Mouse (Mus musculus): ENCODE data around the gene Tbc1d12. TPM values are rescaled to one million over a fixed set of nuclear protein-coding genes. Genes with fewer than 3 reads are reported as not detected.
"Not testable (repeated sequence)": the region's sequence is repeated elsewhere in the genome, so short reads cannot be mapped to it uniquely, and the experiment has no call there.

The Tbc1d12 gene
- polyA plus RNA-seq, 1 experiment: 0.46 TPM

DNA sequence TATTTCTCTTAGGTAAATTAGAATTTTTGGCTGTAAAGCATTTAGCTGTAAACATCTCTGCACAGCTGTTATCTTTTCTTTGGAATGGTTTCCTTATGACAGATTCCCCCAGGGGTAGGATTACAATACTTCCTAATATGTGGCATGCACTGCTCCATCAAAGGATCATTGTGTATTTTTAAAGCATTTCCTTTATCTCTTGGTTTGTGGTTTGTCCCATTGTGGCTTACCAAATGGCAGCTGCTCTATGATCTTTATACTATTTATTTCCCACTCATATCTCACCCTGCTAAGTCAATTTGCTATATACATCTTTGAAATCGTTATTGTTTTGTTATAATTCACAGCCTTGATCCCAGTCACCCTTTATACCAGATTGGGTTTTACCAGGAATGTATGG is 3.2 kb upstream of the Tbc1d12 start:
- Histone ChIP-seq H3K4me3 (replicated peaks) (no peak overlapping the region), H3K9me3 (no peaks in the 10 kb centered on the region), H3K27me3 (replicated peaks) (peaks cover 27% of the 10 kb centered on the region), H3K36me3 (replicated peaks; ENCODE audit: low read length) (no peaks in the 10 kb centered on the region), H3K4me1 (peaks cover 19% of the 10 kb centered on the region)
- TF ChIP-seq GATA1 (IDR thresholded peaks at IDR 0.05; ENCODE audit: borderline replicate concordance, low read length) (no peak), FLI1 (IDR thresholded peaks at IDR 0.05; ENCODE audit: low read length) (no peak)

DNA sequence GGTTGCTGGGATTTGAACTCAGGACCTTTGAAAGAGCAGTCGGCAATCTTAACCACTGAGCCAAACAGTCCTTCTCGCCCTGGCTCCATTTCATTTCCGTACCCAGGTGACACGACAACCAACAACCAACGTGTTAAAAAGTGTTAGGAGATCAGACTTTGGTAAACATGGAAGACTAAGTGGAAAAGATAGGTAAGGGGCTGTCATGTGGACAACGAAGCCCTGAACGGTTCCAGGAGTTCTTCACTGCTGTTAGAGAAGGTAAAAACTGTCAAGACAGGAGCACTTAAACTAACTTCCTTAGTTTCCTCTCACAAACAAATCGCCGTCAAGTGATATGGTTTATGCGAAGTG is 318 bp upstream of the Tbc1d12 start:
- TF ChIP-seq FLI1 (IDR thresholded peaks at IDR 0.05; ENCODE audit: low read length) (no peak), GATA1 (IDR thresholded peaks at IDR 0.05; ENCODE audit: borderline replicate concordance, low read length) (no peak)
- peaks cover 20% of the 10 kb centered on the region for H3K4me1 ChIP-seq
- no peaks in the 10 kb centered on the region for H3K36me3 ChIP-seq (replicated peaks; ENCODE audit: low read length)
- peak overlapping the region; percentile 96 for H3K4me3 ChIP-seq (replicated peaks)
- H3K27me3 ChIP-seq (replicated peaks): peaks cover 30% of the 10 kb centered on the region
- no peaks in the 10 kb centered on the region for H3K9me3 ChIP-seq

DNA sequence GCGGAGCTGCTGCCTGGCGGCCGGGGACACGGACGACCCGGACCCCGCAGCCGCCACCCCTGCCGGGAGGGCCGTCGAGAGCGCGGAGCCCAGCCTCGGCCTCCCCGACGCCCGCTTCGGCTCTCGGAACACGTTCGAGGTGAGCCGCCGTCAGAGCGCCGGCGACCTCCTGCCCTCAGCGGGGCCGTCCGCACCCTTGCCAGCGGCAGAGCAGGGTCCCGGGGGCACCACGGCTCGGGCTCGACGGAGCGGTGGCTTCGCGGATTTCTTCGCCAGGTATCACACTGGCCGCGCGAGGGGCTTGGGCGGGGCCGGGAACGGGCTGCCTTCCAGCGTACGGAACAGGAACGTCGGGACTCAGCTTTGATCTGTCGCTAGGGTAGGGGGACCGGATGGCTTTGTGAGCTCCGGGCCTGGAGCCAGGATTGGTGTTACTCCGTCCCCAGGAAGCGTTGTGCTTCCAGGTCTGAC is 827 bp downstream of the Tbc1d12 start:
- TF ChIP-seq FLI1 (IDR thresholded peaks at IDR 0.05; ENCODE audit: low read length): no peak
- no peak for TF ChIP-seq GATA1 (IDR thresholded peaks at IDR 0.05; ENCODE audit: borderline replicate concordance, low read length)
- Histone ChIP-seq H3K36me3 (replicated peaks; ENCODE audit: low read length) (no peaks in the 10 kb centered on the region), H3K27me3 (replicated peaks) (peaks cover 31% of the 10 kb centered on the region), H3K4me3 (replicated peaks) (peak overlapping the region; percentile 96), H3K9me3 (peaks cover 4% of the 10 kb centered on the region; the same call in 1 of the 2 replicates), H3K4me1 (peaks cover 20% of the 10 kb centered on the region)

DNA sequence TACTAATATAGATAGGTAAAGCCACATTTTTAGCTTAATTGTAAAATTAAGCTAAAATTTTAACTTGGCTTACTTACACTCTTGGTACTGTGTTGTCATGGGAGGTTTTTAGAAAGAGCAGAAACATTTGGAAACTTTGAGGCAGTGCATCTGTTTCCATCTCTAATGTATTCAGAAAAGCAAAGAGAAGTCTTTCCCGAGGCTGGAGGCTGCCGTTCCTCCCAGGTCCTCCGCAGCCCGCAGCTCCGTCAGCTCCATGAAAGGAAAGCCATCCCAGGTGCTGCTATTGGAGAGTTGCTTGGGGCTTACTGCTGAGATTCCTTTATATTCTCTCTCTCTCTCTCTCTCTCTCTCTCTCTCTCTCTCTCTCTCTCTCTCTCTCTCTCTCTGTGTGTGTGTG is 8.4 kb downstream of the Tbc1d12 start:
- Histone ChIP-seq H3K4me1 (no peaks in the 10 kb centered on the region), H3K4me3 (replicated peaks) (no peak overlapping the region), H3K9me3 (peaks cover 4% of the 10 kb centered on the region; the same call in 1 of the 2 replicates), H3K36me3 (replicated peaks; ENCODE audit: low read length) (no peaks in the 10 kb centered on the region), H3K27me3 (replicated peaks) (peaks cover 4% of the 10 kb centered on the region)
- no peak for TF ChIP-seq GATA1 (IDR thresholded peaks at IDR 0.05; ENCODE audit: borderline replicate concordance, low read length)
- TF ChIP-seq FLI1 (IDR thresholded peaks at IDR 0.05; ENCODE audit: low read length): no peak

GRCm38 (mm10) chr19:38846373-38846772 is 10.0 kb downstream of the Tbc1d12 start:
- no peak for TF ChIP-seq FLI1 (IDR thresholded peaks at IDR 0.05; ENCODE audit: low read length)
- TF ChIP-seq GATA1 (IDR thresholded peaks at IDR 0.05; ENCODE audit: borderline replicate concordance, low read length): no peak
- Histone ChIP-seq H3K4me3 (replicated peaks) (no peak overlapping the region), H3K9me3 (peaks cover 4% of the 10 kb centered on the region; the same call in 1 of the 2 replicates), H3K4me1 (no peaks in the 10 kb centered on the region), H3K27me3 (replicated peaks) (peaks cover 4% of the 10 kb centered on the region), H3K36me3 (replicated peaks; ENCODE audit: low read length) (no peaks in the 10 kb centered on the region)

- TF ChIP-seq GATA1 (IDR thresholded peaks at IDR 0.05; ENCODE audit: borderline replicate concordance, low read length) (no peak), FLI1 (IDR thresholded peaks at IDR 0.05; ENCODE audit: low read length) (no peak)
- Histone ChIP-seq H3K9me3 (peaks cover 3% of the 10 kb centered on the region; the same call in 1 of the 2 replicates), H3K4me3 (replicated peaks) (no peak overlapping the region), H3K4me1 (peaks cover 9% of the 10 kb centered on the region; the same call in 1 of the 2 replicates), H3K36me3 (replicated peaks; ENCODE audit: low read length) (no peaks in the 10 kb centered on the region), H3K27me3 (replicated peaks) (no peaks in the 10 kb centered on the region)
These were observed 21.8 kb downstream of the Tbc1d12 start for GRCm38 (mm10) chr19:38858224-38858623.

DNA sequence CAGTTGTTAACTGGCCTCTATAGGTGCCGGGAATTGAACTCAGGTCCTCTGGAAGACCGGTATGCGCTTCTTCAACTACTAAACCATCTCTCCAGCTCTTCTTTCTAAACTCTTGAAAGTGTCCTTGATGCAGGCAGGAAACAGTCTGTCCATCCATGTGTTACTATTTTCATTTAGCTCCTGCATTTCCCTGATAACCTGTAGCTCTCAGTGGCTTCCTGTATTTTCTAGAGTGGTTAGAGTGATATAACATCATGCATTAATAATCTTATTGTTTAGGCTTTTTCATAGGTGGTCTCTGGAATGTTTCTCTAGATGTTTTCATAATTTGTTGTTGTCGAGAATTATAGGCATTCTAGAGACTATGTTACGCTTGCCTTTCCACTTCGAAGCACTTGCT is 26.1 kb downstream of the Tbc1d12 start:
- Histone ChIP-seq H3K27me3 (replicated peaks) (no peaks in the 10 kb centered on the region), H3K36me3 (replicated peaks; ENCODE audit: low read length) (no peaks in the 10 kb centered on the region), H3K9me3 (peaks cover 3% of the 10 kb centered on the region; the same call in 1 of the 2 replicates), H3K4me3 (replicated peaks) (no peak overlapping the region), H3K4me1 (peaks cover 9% of the 10 kb centered on the region; the same call in 1 of the 2 replicates)
- no peak for TF ChIP-seq GATA1 (IDR thresholded peaks at IDR 0.05; ENCODE audit: borderline replicate concordance, low read length)
- no peak for TF ChIP-seq FLI1 (IDR thresholded peaks at IDR 0.05; ENCODE audit: low read length)

DNA sequence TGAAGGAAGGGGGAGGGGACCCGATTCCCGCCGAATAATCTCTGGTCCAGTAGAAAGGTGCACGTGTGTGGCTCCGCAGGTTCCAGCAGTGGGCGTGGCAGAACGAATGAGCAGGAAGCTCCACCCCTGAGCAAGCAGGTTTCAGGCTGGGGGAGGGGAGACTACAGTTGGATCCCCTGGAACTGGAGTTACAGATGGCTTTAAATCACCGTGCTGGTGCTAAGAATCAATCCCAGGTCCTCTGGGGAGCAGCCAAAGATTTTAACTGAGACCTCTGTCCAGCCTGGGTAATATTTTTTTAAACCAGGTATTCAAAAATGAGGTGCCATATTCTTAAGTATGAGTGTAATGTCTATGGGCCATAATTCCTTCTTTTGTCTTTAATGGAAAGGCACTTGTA is 38.4 kb downstream of the Tbc1d12 start:
- H3K4me1 ChIP-seq; H3K27me3 ChIP-seq (replicated peaks); H3K9me3 ChIP-seq; H3K36me3 ChIP-seq (replicated peaks; ENCODE audit: low read length); H3K4me3 ChIP-seq (replicated peaks): not testable (repeated sequence)

DNA sequence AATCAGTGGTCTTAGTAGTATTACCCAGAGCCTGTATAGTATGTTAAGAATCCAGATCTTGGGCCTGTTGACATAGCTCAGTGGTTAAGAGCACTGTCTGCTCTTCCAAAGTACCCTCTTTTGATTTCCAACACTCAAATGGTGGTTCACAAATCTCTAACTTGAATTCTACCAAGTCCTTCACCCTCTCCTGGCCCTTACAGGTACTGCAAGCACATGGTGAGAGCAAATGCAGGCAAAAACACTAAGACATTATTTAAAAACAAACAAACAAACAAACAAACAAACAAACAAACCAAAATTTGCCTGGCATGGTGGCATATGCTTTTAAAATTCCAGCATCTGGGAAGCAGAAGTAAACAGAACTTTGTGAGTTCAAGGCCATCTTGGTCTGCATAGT is 43.9 kb downstream of the Tbc1d12 start:
- no peaks in the 10 kb centered on the region for H3K9me3 ChIP-seq
- no peaks in the 10 kb centered on the region for H3K27me3 ChIP-seq (replicated peaks)
- no peak overlapping the region for H3K4me3 ChIP-seq (replicated peaks)
- TF ChIP-seq GATA1 (IDR thresholded peaks at IDR 0.05; ENCODE audit: borderline replicate concordance, low read length) (no peak), FLI1 (IDR thresholded peaks at IDR 0.05; ENCODE audit: low read length) (no peak)
- H3K4me1 ChIP-seq: no peaks in the 10 kb centered on the region
- H3K36me3 ChIP-seq (replicated peaks; ENCODE audit: low read length): peaks cover 2% of the 10 kb centered on the region

DNA sequence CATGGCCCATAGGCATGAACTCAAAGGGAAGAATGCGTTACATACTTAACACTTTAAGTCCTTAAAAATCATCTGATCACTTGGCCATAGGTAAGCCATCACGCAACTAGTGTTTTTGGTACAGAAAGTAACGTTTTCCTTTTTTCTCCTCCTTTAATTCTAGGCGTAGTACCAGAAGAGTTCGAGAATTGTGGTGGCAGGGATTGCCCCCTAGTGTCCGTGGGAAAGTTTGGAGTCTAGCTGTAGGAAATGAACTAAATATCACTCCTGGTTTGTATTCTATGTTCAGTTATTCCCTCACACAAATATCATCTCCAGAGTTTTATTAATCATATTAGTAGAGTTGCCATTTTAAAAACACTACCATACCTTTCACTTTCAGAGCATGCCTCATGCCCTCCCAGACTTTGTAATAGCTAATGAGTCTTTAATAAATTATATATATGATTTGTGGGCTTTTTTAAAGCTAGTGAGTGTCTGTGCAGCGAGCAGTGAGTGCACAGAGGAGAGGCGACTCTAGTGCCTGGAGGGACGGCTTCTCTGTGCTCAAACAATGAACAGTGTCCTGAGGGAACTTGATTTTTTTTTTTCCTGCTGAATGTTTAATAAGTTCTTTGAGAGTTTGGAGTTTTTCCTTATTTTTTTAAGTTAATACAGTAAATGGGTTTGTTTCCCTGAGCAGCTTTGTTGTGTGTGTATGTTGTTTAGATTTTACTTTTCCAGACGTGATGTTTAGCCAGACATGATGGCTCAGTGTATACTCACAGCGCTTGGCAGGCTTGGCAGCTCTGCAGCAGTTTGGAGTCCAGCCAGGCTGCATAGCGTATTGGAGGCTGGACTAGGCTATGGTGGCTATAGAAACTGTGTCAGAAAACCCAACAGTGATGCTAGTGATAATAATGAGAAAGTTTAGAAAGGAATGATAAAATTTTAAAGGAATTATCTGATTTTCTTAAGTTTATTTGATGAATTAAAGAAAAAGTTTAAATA is 65.1 kb downstream of the Tbc1d12 start:
- no peak overlapping the region for H3K4me3 ChIP-seq (replicated peaks)
- no peaks in the 10 kb centered on the region for H3K4me1 ChIP-seq
- TF ChIP-seq GATA1 (IDR thresholded peaks at IDR 0.05; ENCODE audit: borderline replicate concordance, low read length) (no peak), FLI1 (IDR thresholded peaks at IDR 0.05; ENCODE audit: low read length) (no peak)
- no peaks in the 10 kb centered on the region for H3K27me3 ChIP-seq (replicated peaks)
- no peaks in the 10 kb centered on the region for H3K36me3 ChIP-seq (replicated peaks; ENCODE audit: low read length)
- H3K9me3 ChIP-seq: no peaks in the 10 kb centered on the region
